Mouse (Mus musculus): ENCODE results near the gene Atpaf2.

- no peak for TF ChIP-seq POLR2A (IDR thresholded peaks at IDR 0.05; ENCODE audit: control insufficient read depth, low read depth, low read length)
- TF ChIP-seq CTCF (IDR thresholded peaks at IDR 0.05; ENCODE audit: control insufficient read depth, insufficient read depth, insufficient replicate concordance, low read depth, low read length) = no peak
Observed at GRCm38 (mm10) chr11:60384762-60385421, 33.4 kb downstream of the Atpaf2 start.

Measured in testis, adult 2 months (tissue).